Mouse (Mus musculus) spleen, postnatal 10 days (tissue): Measurements from ENCODE around the gene Hs6st1.

Experiments
- DNase-seq, 2 experiments: peaks; one replicate each; pipeline ENCODE4 v3.0.0; 2021 to 2022; ENCODE audit warnings: low spot score in 2 of 2

Hs6st1 gene

DNA sequence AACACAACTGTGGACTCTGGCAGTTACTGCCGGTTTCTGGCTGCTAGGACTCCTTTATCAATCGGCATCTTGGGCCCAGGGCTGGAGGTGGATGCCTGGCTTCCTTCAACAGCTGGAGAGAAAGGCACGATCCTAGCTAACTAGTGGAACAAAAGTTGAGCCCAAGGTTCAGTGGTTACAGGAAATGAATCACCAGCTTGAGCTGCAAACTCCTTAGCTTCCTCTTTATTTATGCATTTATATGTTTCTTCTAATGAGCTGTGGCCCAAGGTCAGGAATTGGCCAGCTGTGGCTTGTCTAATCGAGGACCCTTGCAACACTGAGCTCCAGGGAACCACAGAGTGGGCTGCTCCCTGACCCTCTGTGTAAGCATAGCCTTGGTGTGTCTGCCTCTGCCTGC is 60.9 kb downstream of the Hs6st1 start:
- peak in 1 of 2 experiments; percentile 39 for DNase-seq

DNA sequence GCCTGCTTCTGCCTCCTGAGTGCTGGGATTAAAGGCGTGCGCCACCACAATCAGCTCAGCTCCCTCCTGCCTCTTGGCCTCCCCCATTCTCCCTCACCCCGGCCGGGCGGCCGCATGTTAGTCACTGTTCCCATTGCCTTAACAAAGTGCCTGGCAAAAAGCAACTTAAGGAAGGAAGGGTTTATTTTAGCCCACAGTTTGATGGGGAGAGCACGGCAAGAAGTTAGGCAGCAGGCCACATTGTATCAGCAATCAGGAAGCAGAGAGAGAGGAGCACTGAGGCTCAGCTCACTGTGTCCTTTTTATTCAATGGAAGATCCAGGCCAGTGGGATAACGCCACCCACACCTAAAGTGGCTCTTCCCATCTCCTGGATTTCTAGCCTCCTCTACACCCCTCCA is 61.7 kb downstream of the Hs6st1 start:
- no peak for DNase-seq

DNA sequence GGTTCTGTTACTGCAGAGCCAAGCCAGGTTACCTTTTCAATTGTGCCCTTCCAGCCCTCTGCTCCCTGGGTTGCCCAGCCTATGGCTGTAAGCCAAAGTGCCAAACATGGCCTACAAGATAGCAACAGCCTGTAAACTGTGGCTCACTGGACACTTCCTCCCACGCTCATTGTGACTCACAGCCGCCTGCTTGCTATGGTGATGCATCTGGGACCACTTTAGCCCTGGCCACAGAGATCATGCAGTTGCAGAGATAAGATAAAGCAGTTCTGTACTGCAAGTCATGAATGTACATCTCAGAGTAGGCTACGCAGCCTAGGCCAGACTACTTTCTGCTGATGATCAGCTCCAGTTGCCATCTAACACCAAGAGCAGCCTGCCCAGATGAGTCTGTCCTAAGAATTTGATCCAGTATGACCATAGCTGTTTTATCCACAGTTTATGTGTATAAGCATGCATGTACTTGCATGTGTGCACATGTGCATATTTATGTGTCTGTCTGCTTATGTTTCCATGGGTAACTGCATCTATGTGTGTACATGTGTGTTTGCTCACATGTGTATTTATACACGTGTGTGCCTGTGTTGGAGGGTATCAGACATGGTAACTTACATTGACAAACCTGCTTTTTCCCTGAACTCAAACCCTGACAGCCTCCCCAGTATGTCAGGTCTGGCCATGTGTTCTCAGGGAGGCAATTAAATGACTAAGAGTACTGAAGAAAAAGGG is 62.3 kb downstream of the Hs6st1 start:
- DNase-seq, result peak; percentile 71 to 81

DNA sequence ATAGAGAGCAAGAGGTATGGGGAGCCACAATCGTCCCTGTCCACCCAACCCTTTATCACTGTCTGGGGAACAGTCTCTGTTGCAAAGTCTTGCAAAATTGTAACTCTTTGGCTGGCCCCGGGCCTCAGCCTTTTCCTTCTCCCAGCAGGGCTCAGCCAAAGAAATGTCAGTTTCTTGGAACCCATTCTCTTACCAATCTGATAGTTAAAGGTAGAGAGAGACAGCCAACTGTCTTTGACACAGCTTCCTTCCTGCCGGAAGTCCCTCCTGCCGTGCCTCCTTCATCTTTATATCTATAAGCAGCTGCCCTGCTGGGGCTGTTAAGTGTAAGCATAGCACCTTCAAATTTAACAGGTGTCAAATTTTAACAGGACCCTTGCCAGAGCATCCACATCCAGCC is 63.0 kb downstream of the Hs6st1 start:
- DNase-seq, result peak; percentile 41 to 49

DNA sequence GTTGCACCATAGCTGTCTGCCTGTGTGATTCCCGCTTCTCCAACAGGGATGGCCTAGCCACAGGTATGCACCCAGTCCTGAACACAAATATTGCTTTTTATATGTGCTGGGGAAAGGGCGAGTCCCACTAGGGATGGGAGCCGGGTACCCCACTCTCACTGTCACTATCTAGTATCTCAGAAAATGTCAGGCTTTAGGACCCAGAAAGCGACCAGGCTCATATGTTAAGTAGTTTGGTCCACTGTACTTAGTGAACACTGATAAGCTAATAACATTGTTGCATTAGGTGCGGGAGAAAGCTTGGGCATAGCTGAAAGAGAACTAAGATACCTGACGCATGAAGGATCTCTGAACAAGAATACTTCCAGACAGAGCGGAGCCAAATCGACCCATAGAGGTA is 63.6 kb downstream of the Hs6st1 start:
- peak; percentile 48 to 62 for DNase-seq

DNA sequence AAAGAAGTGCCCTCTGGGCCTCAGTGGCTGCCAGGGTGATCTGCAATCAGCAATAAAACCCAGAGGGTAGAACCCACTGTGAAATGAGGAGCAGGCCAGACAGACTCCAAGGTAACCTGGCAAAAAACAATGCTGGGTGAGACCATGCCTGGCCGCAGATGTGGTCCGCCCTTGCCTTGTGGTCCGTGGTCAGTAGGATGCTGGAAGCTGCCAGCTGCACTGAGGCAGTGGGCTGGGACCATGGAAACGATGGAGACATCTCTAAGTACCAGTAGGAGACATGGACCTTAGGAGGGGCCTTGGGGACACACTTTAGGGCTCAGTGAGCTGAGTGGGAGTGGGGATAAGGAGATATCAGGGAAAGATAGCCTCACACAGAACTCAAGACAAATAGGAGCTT is 64.0 kb downstream of the Hs6st1 start:
- peak in 1 of 2 experiments; percentile 40 for DNase-seq

DNA sequence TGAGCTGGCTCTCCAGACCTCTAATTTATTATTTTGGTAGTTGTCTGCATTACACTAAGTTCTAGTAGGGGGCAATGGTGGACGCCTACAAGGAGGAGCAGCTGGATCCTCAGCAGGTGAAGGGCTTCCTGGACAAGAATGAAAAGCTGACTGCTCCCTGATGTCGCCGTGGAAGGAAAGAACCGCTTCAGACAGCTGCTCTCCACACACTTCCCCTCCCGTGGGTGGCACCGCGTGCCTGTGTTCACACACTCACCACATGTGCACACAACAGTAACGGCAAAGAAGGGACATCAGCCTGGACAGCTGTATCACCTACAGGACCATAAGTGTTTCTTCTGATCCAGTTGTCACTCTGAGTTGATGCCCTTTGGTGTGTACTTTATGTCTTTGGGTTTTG is 64.8 kb downstream of the Hs6st1 start:
- DNase-seq, result peak in 1 of 2 experiments; percentile 45

DNA sequence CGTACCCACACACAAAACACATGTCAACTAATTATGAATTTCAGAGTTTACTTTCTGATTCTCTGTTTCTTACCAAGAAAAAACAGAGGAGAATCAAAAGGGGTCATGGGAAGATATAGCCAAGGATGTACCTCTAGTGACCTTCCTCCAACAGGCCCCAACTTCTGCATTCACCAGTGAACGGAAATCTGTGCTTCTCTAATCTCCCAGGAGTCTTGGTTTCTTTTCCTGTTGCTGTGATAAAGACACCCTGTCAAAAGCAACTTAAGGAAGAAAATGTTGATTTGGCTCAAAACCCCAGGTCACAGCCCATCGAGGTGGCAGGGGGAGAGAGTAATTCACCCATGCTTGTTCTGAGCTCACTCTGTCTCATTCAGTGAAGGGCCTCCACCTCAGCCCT is 65.4 kb downstream of the Hs6st1 start:
- no peak for DNase-seq

DNA sequence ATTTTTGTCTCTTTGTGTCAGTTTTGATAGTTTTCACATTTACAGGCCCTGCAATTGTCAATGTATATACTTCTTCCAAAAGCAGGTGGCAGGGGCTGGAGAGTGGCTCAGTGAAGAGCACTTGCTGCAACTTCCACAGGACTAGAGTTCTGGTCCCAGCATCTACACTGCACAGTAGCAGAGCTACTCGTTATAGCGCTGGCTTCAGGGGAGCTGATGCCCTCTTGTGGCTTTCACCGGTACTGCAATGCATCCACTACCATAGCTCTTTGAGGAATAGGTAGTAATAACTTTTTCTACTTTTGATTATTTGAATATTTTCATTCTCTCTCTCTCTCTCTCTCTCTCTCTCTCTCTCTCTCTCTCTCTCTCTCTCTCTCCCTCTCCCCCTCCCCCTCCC is 66.4 kb downstream of the Hs6st1 start:
- peak; percentile 87 to 91 for DNase-seq

DNA sequence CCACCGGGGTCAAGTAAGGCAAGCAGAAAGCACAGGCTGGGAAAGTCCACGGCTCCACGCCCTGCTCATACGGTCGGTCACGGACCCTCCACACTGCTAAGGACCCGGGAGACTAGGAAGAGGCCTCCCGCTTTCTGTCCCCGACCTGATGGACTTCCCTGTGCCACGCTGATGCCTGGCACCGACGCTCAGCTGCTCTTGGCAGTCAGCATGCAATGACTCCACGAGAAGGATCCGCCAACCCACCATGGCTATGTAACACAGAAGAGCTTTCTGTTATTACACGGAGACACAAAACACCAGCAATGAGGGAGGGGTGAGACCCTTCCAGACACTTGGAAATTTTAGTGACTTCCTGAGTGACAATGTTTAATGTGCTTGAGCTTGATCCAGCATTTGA is 72.1 kb downstream of the Hs6st1 start:
- no peak for DNase-seq

DNA sequence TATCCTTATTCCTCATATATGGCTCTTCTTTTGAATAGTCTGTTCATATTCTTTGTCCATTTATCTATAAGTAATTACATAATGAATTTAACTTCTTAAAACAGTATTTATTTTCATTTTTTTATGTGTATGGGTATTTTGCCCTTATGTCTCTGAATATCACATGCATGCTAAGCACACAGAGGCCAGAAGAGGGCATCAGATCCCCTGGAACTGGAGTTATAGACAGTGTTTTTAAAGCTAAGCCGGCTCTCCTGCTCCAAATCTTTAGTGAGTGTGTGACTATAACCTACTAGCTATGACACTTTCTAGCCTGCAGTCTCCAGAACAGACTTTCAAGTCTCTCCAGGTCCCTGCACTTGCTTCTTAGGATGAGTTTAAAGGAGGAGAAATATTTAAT is 76.8 kb downstream of the Hs6st1 start:
- DNase-seq, result peak in 1 of 2 experiments; percentile 64

DNA sequence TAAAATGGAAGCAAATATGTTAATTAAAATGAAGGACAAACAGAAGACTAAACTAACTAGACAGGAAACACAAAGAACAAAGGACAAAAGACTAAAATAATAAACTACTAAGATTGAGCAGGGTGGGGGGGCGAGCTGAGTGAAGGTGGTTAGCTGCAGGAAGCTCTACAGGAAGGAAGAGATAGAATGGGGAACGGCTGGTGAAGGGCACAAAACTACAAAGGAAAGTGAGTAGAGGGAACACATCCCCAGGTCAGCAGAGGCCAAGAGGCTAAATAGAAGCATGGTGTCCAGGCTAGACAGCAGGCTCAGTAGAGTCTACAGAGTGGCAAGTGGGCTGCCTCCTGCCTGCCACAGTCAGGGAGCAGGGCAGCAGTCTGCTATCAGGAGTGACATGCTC is 80.6 kb downstream of the Hs6st1 start:
- no peak for DNase-seq

DNA sequence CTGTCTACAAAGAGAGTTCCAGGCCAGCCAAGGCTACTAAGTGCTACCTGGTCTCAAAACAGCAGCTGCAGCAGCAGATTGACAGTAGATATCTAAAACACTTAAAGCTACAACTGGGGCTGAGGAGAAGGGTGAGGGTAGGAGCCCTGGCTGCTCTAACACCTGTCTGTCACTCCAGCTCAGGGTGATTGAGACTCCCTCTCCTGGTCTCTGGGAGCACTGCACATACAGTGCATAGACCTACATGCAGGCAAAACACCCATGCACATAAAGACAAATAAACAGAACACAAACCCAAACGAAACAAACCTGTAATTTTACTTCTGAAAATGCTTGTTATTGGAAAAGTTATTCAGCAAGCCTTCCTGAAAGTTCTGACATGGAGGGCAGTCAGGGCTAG is 81.2 kb downstream of the Hs6st1 start:
- DNase-seq, result peak; percentile 39 to 75
